Mouse (Mus musculus) lung, adult 2 months (tissue): ENCODE measurements at regions not wholly inside any gene's neighbourhood (a gene's known extent, or its start where the extent isn't known, plus 50 kb on each side); places are given as distances from the start of the nearest gene placed in this dataset.

Source experiments
- CTCF ChIP-seq: fragments of 200-500 bp; IDR thresholded peaks from 2 replicates; pipeline ENCODE4 v1.5.1; 2011; ENCODE audit warnings: mild to moderate bottlenecking, low read length, control low read depth; ENCODE audit not compliant: insufficient read depth
- POLR2A ChIP-seq: fragments of 200-500 bp; IDR thresholded peaks from 2 replicates; pipeline ENCODE4 v1.6.1; 2011; ENCODE audit warnings: low read depth, mild to moderate bottlenecking, control low read depth, low read length, borderline replicate concordance; ENCODE audit errors: extremely low read depth

GRCm38 (mm10) chr12:95239158-95239779 lies 452.8 kb upstream of the Flrt2 start:
- TF ChIP-seq CTCF (no peak), POLR2A (no peak)
